Mouse (Mus musculus) liver, embryonic 14.5 days (tissue): ENCODE measurements around the gene Rabep1. TPM values are rescaled to one million over a fixed set of nuclear protein-coding genes. Genes with fewer than 3 reads are reported as not detected.

ENCODE experiments used
- ATAC-seq: fragments of 200-750 bp; cut with Nextera tagmentation; 2 replicates; pipeline ENCODE4 v1.8.0; 2017; ENCODE audit warnings: moderate number of reproducible peaks, mild to moderate bottlenecking, moderate library complexity; ENCODE audit not compliant: insufficient read depth
- DNase-seq, 3 experiments: peaks; one replicate each; pipeline ENCODE4 v3.0.0-alpha.2; 2012 to 2013; ENCODE audit warnings: low read depth in 3 of 3, low spot score in 3 of 3
- H3K27ac ChIP-seq: fragments of 300-500 bp; sonication (generic); 2 replicates; pipeline ENCODE4 v1.5.1; 2014; ENCODE audit warnings: moderate library complexity, mild to moderate bottlenecking, control low read depth, inconsistent platforms
- H3K27me3 ChIP-seq: fragments of 300-500 bp; sonication (generic); 2 replicates; pipeline ENCODE4 v1.6.1; 2014; ENCODE audit warnings: mild to moderate bottlenecking, low read length, moderate library complexity; ENCODE audit not compliant: control insufficient read depth, insufficient read depth
- H3K36me3 ChIP-seq: fragments of 300-500 bp; sonication (generic); replicated peaks from 2 replicates; pipeline ENCODE4 v1.6.1; 2014; ENCODE audit warnings: low read depth; ENCODE audit not compliant: control insufficient read depth, insufficient read depth
- H3K4me1 ChIP-seq, 2 experiments: fragments of 200-500 bp in 1 of 2; fragments of 300-500 bp in 1 of 2; sonication (generic) in 1 of 2; replicated peaks; 2 replicates each; pipeline ENCODE4 v1.6.1; 2012 to 2014; ENCODE audit warnings: antibody characterized with exemption in 1 of 2, inconsistent platforms in 1 of 2, low read length in 1 of 2; ENCODE audit not compliant: control insufficient read depth in 2 of 2, insufficient read depth in 2 of 2
- H3K4me2 ChIP-seq: fragments of 300-500 bp; sonication (generic); 2 replicates; pipeline ENCODE4 v1.6.1; 2014; ENCODE audit warnings: low read depth, mild to moderate bottlenecking, control low read depth, moderate library complexity
- H3K4me3 ChIP-seq, 2 experiments: fragments of 200-500 bp in 1 of 2; fragments of 300-500 bp in 1 of 2; sonication (generic) in 1 of 2; 2 replicates each; pipeline ENCODE4 v1.5.1; 2012 to 2014; ENCODE audit warnings: low read depth in 2 of 2, low read length in 2 of 2, mild to moderate bottlenecking in 2 of 2, control low read depth in 1 of 2, inconsistent platforms in 1 of 2, moderate library complexity in 1 of 2; ENCODE audit not compliant: insufficient read depth in 1 of 2
- H3K9ac ChIP-seq: fragments of 300-500 bp; sonication (generic); replicated peaks from 2 replicates; pipeline ENCODE4 v1.6.1; 2014; ENCODE audit warnings: mild to moderate bottlenecking, control low read depth, moderate library complexity
- H3K9me3 ChIP-seq: fragments of 300-500 bp; sonication (generic); 2 replicates; pipeline ENCODE4 v1.6.1; 2016; ENCODE audit warnings: low read length, mixed read lengths; ENCODE audit not compliant: control insufficient read depth
- CTCF ChIP-seq: IDR thresholded peaks from 2 replicates; pipeline ENCODE4 v1.5.1; 2016; ENCODE audit warnings: antibody characterized with exemption, low read depth, control low read depth
- EP300 ChIP-seq: IDR thresholded peaks from 2 replicates; pipeline ENCODE4 v1.6.1; 2016; ENCODE audit warnings: antibody characterized with exemption, low read depth
- WGBS: fragments of 180-500 bp; shearing (Covaris S2); extraction: QIAGEN DNeasy Blood & Tissue Kit; methylation state at CpG from one replicate; pipeline ENCODE4 v1.1.7; 2014; ENCODE audit not compliant: insufficient replicate concordance; 5-methylcytosine and 5-hydroxymethylcytosine counted together
- polyA plus RNA-seq, 2 experiments: library from polyadenylated mRNA; depleted of rRNA in 1 of 2; stranded (reverse) in 1 of 2; unstranded in 1 of 2; fragments of >200 nt; fragmentation: Nextera tagmentation in 1 of 2; extraction: Ambion mirVana in 1 of 2; gene quantifications; 2 replicates each; pipeline versions ENCODE4 v1.2.1 to v1.2.3; 2012 to 2014

The Rabep1 gene
- polyA plus RNA-seq, 2 experiments = 3.7 to 9.1 TPM

DNA sequence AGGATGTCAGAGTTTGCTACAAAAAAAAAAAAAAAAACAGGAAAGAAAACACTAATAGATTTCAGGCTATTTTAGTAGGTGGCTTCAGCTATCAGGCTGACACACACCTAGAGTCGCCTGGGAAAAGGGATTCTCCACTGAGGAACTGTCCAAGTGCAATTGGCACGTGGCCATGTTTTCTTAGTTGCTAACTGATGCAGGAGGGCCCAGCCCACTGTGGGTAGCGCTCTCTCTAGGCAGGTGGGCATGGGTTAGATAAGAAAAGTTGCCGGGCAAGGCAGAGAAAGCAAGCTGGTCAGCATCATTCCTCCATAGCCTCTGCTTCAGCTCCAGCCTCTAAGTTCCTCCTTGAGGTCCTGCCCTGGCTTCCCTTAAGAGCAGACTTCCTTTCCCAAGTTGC lies 27.8 kb upstream of the Rabep1 start:
- no peaks in the 10 kb centered on the region for H3K9me3 ChIP-seq
- no peak overlapping the region for H3K27ac ChIP-seq
- H3K36me3 ChIP-seq = no peaks in the 10 kb centered on the region
- H3K4me3 ChIP-seq = no peak overlapping the region
- TF ChIP-seq EP300 (no peak), CTCF (no peak)
- WGBS = 46% methylated on average over 4 of the region's 4 CpGs
- DNase-seq = no peak
- H3K9ac ChIP-seq = no peak overlapping the region
- H3K4me1 ChIP-seq = no peaks in the 10 kb centered on the region; a peak in 1 of 4 replicates
- H3K4me2 ChIP-seq = no peak overlapping the region
- no peaks in the 10 kb centered on the region for H3K27me3 ChIP-seq
- no peak for ATAC-seq

DNA sequence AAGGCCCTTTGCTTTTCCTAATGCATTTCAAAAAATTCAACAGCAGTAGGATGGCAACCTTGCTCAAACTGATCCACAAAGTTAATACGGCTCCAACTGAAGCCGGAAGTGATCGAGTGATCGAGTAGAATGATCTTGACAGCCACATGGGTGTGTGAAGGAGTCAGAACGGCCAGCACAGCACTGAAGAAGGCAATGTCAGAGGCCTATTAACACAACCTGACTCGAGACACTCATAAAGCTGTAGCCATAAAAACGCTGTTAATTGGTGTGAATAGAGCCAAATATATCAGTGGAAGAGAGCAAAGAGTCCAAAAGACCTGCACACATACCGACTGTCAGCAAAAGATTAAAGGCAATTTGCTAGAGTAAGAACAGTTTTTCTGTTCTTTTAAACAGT lies 24.5 kb upstream of the Rabep1 start:
- WGBS = 55% methylated on average over 8 of the region's 8 CpGs
- Histone ChIP-seq H3K9me3 (no peaks in the 10 kb centered on the region), H3K27me3 (no peaks in the 10 kb centered on the region), H3K36me3 (no peaks in the 10 kb centered on the region), H3K27ac (no peak overlapping the region), H3K4me2 (no peak overlapping the region), H3K9ac (no peak overlapping the region), H3K4me3 (no peak overlapping the region), H3K4me1 (no peaks in the 10 kb centered on the region; a peak in 1 of 4 replicates)
- ATAC-seq (no peak), DNase-seq (no peak)
- TF ChIP-seq EP300 = no peak

DNA sequence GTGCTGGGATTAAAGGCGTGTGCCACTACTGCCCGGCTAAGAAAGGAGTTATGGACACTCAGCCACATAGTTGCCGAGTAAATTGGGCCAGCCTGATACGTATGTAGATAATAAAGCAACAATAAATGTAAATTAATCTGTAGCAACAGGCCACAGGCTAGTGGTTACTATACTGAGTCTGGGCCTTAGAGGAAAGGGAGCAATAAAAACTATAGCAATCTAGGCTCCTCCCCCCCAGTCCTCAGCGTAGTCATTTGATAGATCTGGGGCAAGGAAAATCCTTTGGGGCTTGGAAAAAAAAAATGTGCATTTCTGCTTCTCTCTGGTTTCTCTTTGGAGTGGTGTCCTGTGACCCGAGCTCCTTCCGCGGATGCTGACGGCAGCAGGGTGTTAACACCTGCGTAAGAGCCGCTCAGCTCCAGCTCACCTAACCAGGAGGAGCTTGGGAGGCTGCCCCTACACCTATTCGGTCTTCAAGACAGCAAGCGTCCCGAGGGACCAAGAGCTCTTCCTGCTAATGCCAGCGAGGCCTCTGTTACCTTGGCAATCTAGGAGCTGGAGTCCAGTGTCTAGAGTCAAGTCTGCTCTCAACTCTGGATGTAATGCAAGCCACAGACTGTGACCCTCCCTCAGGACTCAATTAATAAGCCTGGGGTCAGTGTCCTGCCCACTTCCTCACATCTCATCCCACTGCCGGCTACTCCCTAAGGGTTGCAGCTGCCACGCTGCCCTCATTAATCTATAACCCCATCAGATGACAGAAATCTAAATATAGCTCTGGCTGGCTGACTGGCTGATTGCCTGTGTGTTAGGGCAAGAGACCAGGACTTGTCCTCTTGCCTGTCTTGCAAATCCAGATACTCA lies 22.6 kb upstream of the Rabep1 start:
- TF ChIP-seq EP300 = no peak
- TF ChIP-seq CTCF = no peak
- DNase-seq (no peak), ATAC-seq (0 out of 2 replicates have a peak, but pooled peaks have one; percentile 23)
- no peak overlapping the region for H3K27ac ChIP-seq
- no peaks in the 10 kb centered on the region; a peak in 1 of 4 replicates for H3K4me1 ChIP-seq
- no peak overlapping the region for H3K4me3 ChIP-seq
- WGBS = 44% methylated on average over 17 of the region's 17 CpGs
- H3K9ac ChIP-seq = no peak overlapping the region
- H3K9me3 ChIP-seq = no peaks in the 10 kb centered on the region
- H3K27me3 ChIP-seq = no peaks in the 10 kb centered on the region
- H3K4me2 ChIP-seq = no peak overlapping the region
- no peaks in the 10 kb centered on the region for H3K36me3 ChIP-seq

DNA sequence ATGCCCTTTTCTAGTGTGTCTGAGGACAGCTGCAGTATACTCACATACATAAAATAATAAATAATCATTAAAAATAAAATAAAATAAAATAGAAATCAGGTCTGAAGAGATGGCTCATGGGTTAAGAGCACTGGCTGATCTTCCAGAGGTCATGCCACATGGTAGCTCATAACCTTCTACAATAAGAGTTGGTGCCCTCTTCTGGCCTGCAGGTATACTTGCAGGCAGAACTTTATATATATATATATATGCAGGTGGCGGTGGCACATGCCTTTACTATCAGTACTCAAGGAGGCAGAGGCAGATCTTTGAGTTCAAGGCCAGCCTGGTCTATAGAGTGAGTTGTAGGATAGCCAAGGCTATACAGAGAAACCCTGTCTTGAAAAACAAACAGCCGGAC lies 18.4 kb upstream of the Rabep1 start:
- DNase-seq = no peak
- Histone ChIP-seq H3K4me1 (no peaks in the 10 kb centered on the region; a peak in 1 of 4 replicates), H3K9me3 (no peaks in the 10 kb centered on the region), H3K36me3 (no peaks in the 10 kb centered on the region), H3K4me2 (no peak overlapping the region), H3K4me3 (no peak overlapping the region), H3K27ac (no peak overlapping the region), H3K9ac (no peak overlapping the region), H3K27me3 (no peaks in the 10 kb centered on the region)
- no peak for TF ChIP-seq EP300
- peak; percentile 33; the same call in 1 of the 2 replicates for TF ChIP-seq CTCF
- WGBS = 60% methylated on average over 2 of the region's 2 CpGs
- ATAC-seq = no peak

DNA sequence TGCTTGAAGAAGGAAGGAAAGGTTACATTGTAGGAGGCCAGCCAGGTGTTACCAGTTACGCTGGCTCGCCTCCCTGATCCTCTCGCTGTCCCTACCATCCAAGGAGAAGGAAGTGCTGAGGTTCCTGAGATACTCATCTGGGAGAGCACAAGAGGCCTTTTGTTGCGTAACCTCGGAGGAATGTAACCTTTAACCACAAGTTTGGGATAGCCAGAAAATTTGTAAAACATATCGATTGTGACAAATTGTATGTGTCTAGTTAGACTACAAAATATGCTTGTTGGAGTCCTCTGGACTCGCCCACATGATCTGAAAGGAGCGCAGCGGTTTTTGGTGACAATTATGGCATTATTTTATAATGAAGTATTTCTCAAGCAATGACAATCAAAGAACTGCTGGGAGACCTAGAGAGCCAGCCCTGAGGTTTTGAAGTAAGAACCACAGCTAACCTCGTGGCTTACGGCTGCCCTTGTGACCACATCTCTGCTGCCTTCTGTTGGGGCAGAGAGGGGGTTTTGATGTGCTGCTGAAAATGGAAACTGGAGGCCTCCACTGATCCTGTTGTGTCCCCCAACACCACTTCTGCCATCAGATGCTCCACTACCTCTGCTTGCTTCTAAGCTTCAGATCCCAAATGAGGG lies 15.5 kb upstream of the Rabep1 start:
- WGBS = 53% methylated on average over 11 of the region's 11 CpGs
- no peak overlapping the region for H3K27ac ChIP-seq
- H3K4me2 ChIP-seq = no peak overlapping the region
- H3K4me1 ChIP-seq = no peaks in the 10 kb centered on the region
- H3K4me3 ChIP-seq = no peak overlapping the region
- H3K9me3 ChIP-seq = no peaks in the 10 kb centered on the region
- no peak for TF ChIP-seq EP300
- TF ChIP-seq CTCF = no peak
- ATAC-seq (no peak), DNase-seq (no peak)
- H3K36me3 ChIP-seq = no peaks in the 10 kb centered on the region
- no peak overlapping the region for H3K9ac ChIP-seq
- H3K27me3 ChIP-seq = no peaks in the 10 kb centered on the region
